Mouse (Mus musculus): ENCODE measurements at regions not wholly inside any gene's neighbourhood (a gene's known extent, or its start where the extent isn't known, plus 50 kb on each side); places are given as distances from the start of the nearest gene placed in this dataset.

- H3K27ac ChIP-seq (ENCODE audit: low read length), result no peak overlapping the region
- no peak overlapping the region for H3K4me2 ChIP-seq (ENCODE audit: low read length)
- ATAC-seq, result no peak
- no peaks in the 10 kb centered on the region for H3K4me1 ChIP-seq (replicated peaks; ENCODE audit: control insufficient read depth, insufficient read depth, low read length)
- H3K36me3 ChIP-seq (ENCODE audit: control insufficient read depth, insufficient read depth), result no peaks in the 10 kb centered on the region; the same call in 1 of the 2 replicates
- no peaks in the 10 kb centered on the region for H3K27me3 ChIP-seq (replicated peaks; ENCODE audit: control insufficient read depth, insufficient read depth, low read length)
- H3K9ac ChIP-seq (replicated peaks; ENCODE audit: low read depth, low read length), result no peak overlapping the region
- H3K9me3 ChIP-seq (ENCODE audit: control insufficient read depth, low read length), result peaks cover 19% of the 10 kb centered on the region
- H3K4me3 ChIP-seq (replicated peaks; ENCODE audit: low read length), result no peak overlapping the region
- WGBS, result 83% methylated on average over 5 of the region's 5 CpGs
Observed at GRCm38 (mm10) chr3:52469397-52469796, 201.3 kb downstream of the Foxo1 start.

- no peaks in the 10 kb centered on the region for H3K4me1 ChIP-seq (replicated peaks; ENCODE audit: control insufficient read depth, insufficient read depth, low read length)
- H3K27me3 ChIP-seq (replicated peaks; ENCODE audit: control insufficient read depth, insufficient read depth, low read length), result no peaks in the 10 kb centered on the region
- H3K27ac ChIP-seq (ENCODE audit: low read length), result no peak overlapping the region
- 95% methylated on average over 8 of the region's 8 CpGs for WGBS
- H3K4me2 ChIP-seq (ENCODE audit: low read length), result no peak overlapping the region
- ATAC-seq, result no peak
- no peaks in the 10 kb centered on the region; the same call in 1 of the 2 replicates for H3K36me3 ChIP-seq (ENCODE audit: control insufficient read depth, insufficient read depth)
- peaks cover 19% of the 10 kb centered on the region for H3K9me3 ChIP-seq (ENCODE audit: control insufficient read depth, low read length)
- H3K4me3 ChIP-seq (replicated peaks; ENCODE audit: low read length), result no peak overlapping the region
- H3K9ac ChIP-seq (replicated peaks; ENCODE audit: low read depth, low read length), result no peak overlapping the region
Observed at GRCm38 (mm10) chr3:52468326-52468725, 200.2 kb downstream of the Foxo1 start.

GRCm38 (mm10) chr3:52467876-52468275 is 199.7 kb downstream of the Foxo1 start:
- WGBS, result 88% methylated on average over 3 of the region's 3 CpGs
- Histone ChIP-seq H3K9ac (replicated peaks; ENCODE audit: low read depth, low read length) (no peak overlapping the region), H3K4me1 (replicated peaks; ENCODE audit: control insufficient read depth, insufficient read depth, low read length) (no peaks in the 10 kb centered on the region), H3K9me3 (ENCODE audit: control insufficient read depth, low read length) (peaks cover 19% of the 10 kb centered on the region), H3K4me2 (ENCODE audit: low read length) (no peak overlapping the region), H3K27ac (ENCODE audit: low read length) (no peak overlapping the region), H3K27me3 (replicated peaks; ENCODE audit: control insufficient read depth, insufficient read depth, low read length) (no peaks in the 10 kb centered on the region), H3K4me3 (replicated peaks; ENCODE audit: low read length) (no peak overlapping the region), H3K36me3 (ENCODE audit: control insufficient read depth, insufficient read depth) (no peaks in the 10 kb centered on the region; the same call in 1 of the 2 replicates)
- ATAC-seq, result no peak

- peaks cover 16% of the 10 kb centered on the region for H3K9me3 ChIP-seq (ENCODE audit: control insufficient read depth, low read length)
- H3K4me2 ChIP-seq (ENCODE audit: low read length), result no peak overlapping the region
- no peaks in the 10 kb centered on the region for H3K27me3 ChIP-seq (replicated peaks; ENCODE audit: control insufficient read depth, insufficient read depth, low read length)
- no peaks in the 10 kb centered on the region; the same call in 1 of the 2 replicates for H3K36me3 ChIP-seq (ENCODE audit: control insufficient read depth, insufficient read depth)
- ATAC-seq, result no peak
- WGBS, result 81% methylated on average over 11 of the region's 11 CpGs
- no peak overlapping the region for H3K27ac ChIP-seq (ENCODE audit: low read length)
- H3K4me1 ChIP-seq (replicated peaks; ENCODE audit: control insufficient read depth, insufficient read depth, low read length), result no peaks in the 10 kb centered on the region
- H3K9ac ChIP-seq (replicated peaks; ENCODE audit: low read depth, low read length), result no peak overlapping the region
- no peak overlapping the region for H3K4me3 ChIP-seq (replicated peaks; ENCODE audit: low read length)
Observed at GRCm38 (mm10) chr3:52466984-52467565, 198.9 kb downstream of the Foxo1 start.

- Histone ChIP-seq H3K4me1 (replicated peaks; ENCODE audit: control insufficient read depth, insufficient read depth, low read length) (no peaks in the 10 kb centered on the region), H3K4me3 (replicated peaks; ENCODE audit: low read length) (no peak overlapping the region), H3K27me3 (replicated peaks; ENCODE audit: control insufficient read depth, insufficient read depth, low read length) (no peaks in the 10 kb centered on the region), H3K27ac (ENCODE audit: low read length) (no peak overlapping the region), H3K9me3 (ENCODE audit: control insufficient read depth, low read length) (peaks cover 13% of the 10 kb centered on the region), H3K36me3 (ENCODE audit: control insufficient read depth, insufficient read depth) (no peaks in the 10 kb centered on the region; the same call in 1 of the 2 replicates), H3K4me2 (ENCODE audit: low read length) (no peak overlapping the region), H3K9ac (replicated peaks; ENCODE audit: low read depth, low read length) (no peak overlapping the region)
- 84% methylated on average over 3 of the region's 3 CpGs for WGBS
- no peak for ATAC-seq
Observed at GRCm38 (mm10) chr3:52466571-52466970, 198.4 kb downstream of the Foxo1 start.

GRCm38 (mm10) chr3:52463911-52464310 is 195.8 kb downstream of the Foxo1 start:
- Histone ChIP-seq H3K36me3 (ENCODE audit: control insufficient read depth, insufficient read depth) (no peaks in the 10 kb centered on the region), H3K4me2 (ENCODE audit: low read length) (no peak overlapping the region), H3K27me3 (replicated peaks; ENCODE audit: control insufficient read depth, insufficient read depth, low read length) (no peaks in the 10 kb centered on the region), H3K9ac (replicated peaks; ENCODE audit: low read depth, low read length) (no peak overlapping the region), H3K4me3 (replicated peaks; ENCODE audit: low read length) (no peak overlapping the region), H3K9me3 (ENCODE audit: control insufficient read depth, low read length) (no peaks in the 10 kb centered on the region), H3K4me1 (replicated peaks; ENCODE audit: control insufficient read depth, insufficient read depth, low read length) (no peaks in the 10 kb centered on the region), H3K27ac (ENCODE audit: low read length) (no peak overlapping the region)
- 79% methylated on average over 7 of the region's 7 CpGs for WGBS
- no peak for ATAC-seq

- H3K27me3 ChIP-seq (replicated peaks; ENCODE audit: control insufficient read depth, insufficient read depth, low read length), result no peaks in the 10 kb centered on the region
- WGBS, result 94% methylated on average over 5 of the region's 5 CpGs
- H3K4me3 ChIP-seq (replicated peaks; ENCODE audit: low read length), result no peak overlapping the region
- no peak overlapping the region for H3K27ac ChIP-seq (ENCODE audit: low read length)
- H3K4me2 ChIP-seq (ENCODE audit: low read length), result no peak overlapping the region
- no peak for ATAC-seq
- H3K36me3 ChIP-seq (ENCODE audit: control insufficient read depth, insufficient read depth), result no peaks in the 10 kb centered on the region
- H3K4me1 ChIP-seq (replicated peaks; ENCODE audit: control insufficient read depth, insufficient read depth, low read length), result no peaks in the 10 kb centered on the region
- H3K9me3 ChIP-seq (ENCODE audit: control insufficient read depth, low read length), result no peaks in the 10 kb centered on the region
- no peak overlapping the region for H3K9ac ChIP-seq (replicated peaks; ENCODE audit: low read depth, low read length)
Observed at GRCm38 (mm10) chr3:52454955-52455354, 186.8 kb downstream of the Foxo1 start.

- H3K9me3 ChIP-seq (ENCODE audit: control insufficient read depth, low read length), result no peaks in the 10 kb centered on the region
- WGBS, result 90% methylated on average over 3 of the region's 3 CpGs
- H3K4me1 ChIP-seq (replicated peaks; ENCODE audit: control insufficient read depth, insufficient read depth, low read length), result no peaks in the 10 kb centered on the region
- no peak overlapping the region for H3K27ac ChIP-seq (ENCODE audit: low read length)
- no peak overlapping the region for H3K4me3 ChIP-seq (replicated peaks; ENCODE audit: low read length)
- no peaks in the 10 kb centered on the region for H3K27me3 ChIP-seq (replicated peaks; ENCODE audit: control insufficient read depth, insufficient read depth, low read length)
- no peak overlapping the region for H3K9ac ChIP-seq (replicated peaks; ENCODE audit: low read depth, low read length)
- H3K36me3 ChIP-seq (ENCODE audit: control insufficient read depth, insufficient read depth), result no peaks in the 10 kb centered on the region
- no peak overlapping the region for H3K4me2 ChIP-seq (ENCODE audit: low read length)
- no peak for ATAC-seq
Observed at GRCm38 (mm10) chr3:52453041-52453440, 184.9 kb downstream of the Foxo1 start.

- H3K4me2 ChIP-seq (ENCODE audit: low read length), result no peak overlapping the region
- no peak for ATAC-seq
- no peak overlapping the region for H3K27ac ChIP-seq (ENCODE audit: low read length)
- no peaks in the 10 kb centered on the region for H3K36me3 ChIP-seq (ENCODE audit: control insufficient read depth, insufficient read depth)
- no peaks in the 10 kb centered on the region for H3K4me1 ChIP-seq (replicated peaks; ENCODE audit: control insufficient read depth, insufficient read depth, low read length)
- H3K4me3 ChIP-seq (replicated peaks; ENCODE audit: low read length), result no peak overlapping the region
- H3K27me3 ChIP-seq (replicated peaks; ENCODE audit: control insufficient read depth, insufficient read depth, low read length), result no peaks in the 10 kb centered on the region
- H3K9ac ChIP-seq (replicated peaks; ENCODE audit: low read depth, low read length), result no peak overlapping the region
- no peaks in the 10 kb centered on the region for H3K9me3 ChIP-seq (ENCODE audit: control insufficient read depth, low read length)
- 75% methylated on average over 5 of the region's 5 CpGs for WGBS
Observed at GRCm38 (mm10) chr3:52452345-52452744, 184.2 kb downstream of the Foxo1 start.

- WGBS, result 71% methylated on average over 1 of the region's 1 CpGs
- no peaks in the 10 kb centered on the region; the same call in 1 of the 2 replicates for H3K4me1 ChIP-seq (replicated peaks; ENCODE audit: control insufficient read depth, insufficient read depth, low read length)
- no peak overlapping the region for H3K4me2 ChIP-seq (ENCODE audit: low read length)
- no peaks in the 10 kb centered on the region for H3K27me3 ChIP-seq (replicated peaks; ENCODE audit: control insufficient read depth, insufficient read depth, low read length)
- H3K27ac ChIP-seq (ENCODE audit: low read length), result no peak overlapping the region
- H3K36me3 ChIP-seq (ENCODE audit: control insufficient read depth, insufficient read depth), result no peaks in the 10 kb centered on the region
- H3K9me3 ChIP-seq (ENCODE audit: control insufficient read depth, low read length), result no peaks in the 10 kb centered on the region
- no peak for ATAC-seq
- no peak overlapping the region for H3K4me3 ChIP-seq (replicated peaks; ENCODE audit: low read length)
- H3K9ac ChIP-seq (replicated peaks; ENCODE audit: low read depth, low read length), result no peak overlapping the region
Observed at GRCm38 (mm10) chr3:52446991-52447390, 178.9 kb downstream of the Foxo1 start.

Data from forebrain, embryonic 16.5 days (tissue).